Mouse (Mus musculus) testis, adult 2 months (tissue): ENCODE measurements around the gene Tmem255b.

ENCODE experiments used
- CTCF ChIP-seq: fragments of 200-500 bp; IDR thresholded peaks from 2 replicates; pipeline ENCODE4 v1.5.1; 2012; ENCODE audit warnings: low read depth, mild to moderate bottlenecking, inconsistent platforms, low read length, moderate library complexity; ENCODE audit not compliant: control insufficient read depth, insufficient read depth, insufficient replicate concordance
- POLR2A ChIP-seq: fragments of 200-500 bp; IDR thresholded peaks from 2 replicates; pipeline ENCODE4 v1.6.1; 2012; ENCODE audit warnings: low read depth, mild to moderate bottlenecking, inconsistent platforms, low read length, moderate library complexity; ENCODE audit not compliant: control insufficient read depth

- TF ChIP-seq POLR2A = no peak
- TF ChIP-seq CTCF = no peak
Observed at GRCm38 (mm10) chr8:13436052-13436451, 1.1 kb downstream of the Tmem255b start.
